Mouse (Mus musculus): ENCODE measurements around the gene Acp6.
"Not testable (repeated sequence)": the region's sequence is repeated elsewhere in the genome, so short reads cannot be mapped to it uniquely, and the experiment has no call there.

Gene Acp6

DNA sequence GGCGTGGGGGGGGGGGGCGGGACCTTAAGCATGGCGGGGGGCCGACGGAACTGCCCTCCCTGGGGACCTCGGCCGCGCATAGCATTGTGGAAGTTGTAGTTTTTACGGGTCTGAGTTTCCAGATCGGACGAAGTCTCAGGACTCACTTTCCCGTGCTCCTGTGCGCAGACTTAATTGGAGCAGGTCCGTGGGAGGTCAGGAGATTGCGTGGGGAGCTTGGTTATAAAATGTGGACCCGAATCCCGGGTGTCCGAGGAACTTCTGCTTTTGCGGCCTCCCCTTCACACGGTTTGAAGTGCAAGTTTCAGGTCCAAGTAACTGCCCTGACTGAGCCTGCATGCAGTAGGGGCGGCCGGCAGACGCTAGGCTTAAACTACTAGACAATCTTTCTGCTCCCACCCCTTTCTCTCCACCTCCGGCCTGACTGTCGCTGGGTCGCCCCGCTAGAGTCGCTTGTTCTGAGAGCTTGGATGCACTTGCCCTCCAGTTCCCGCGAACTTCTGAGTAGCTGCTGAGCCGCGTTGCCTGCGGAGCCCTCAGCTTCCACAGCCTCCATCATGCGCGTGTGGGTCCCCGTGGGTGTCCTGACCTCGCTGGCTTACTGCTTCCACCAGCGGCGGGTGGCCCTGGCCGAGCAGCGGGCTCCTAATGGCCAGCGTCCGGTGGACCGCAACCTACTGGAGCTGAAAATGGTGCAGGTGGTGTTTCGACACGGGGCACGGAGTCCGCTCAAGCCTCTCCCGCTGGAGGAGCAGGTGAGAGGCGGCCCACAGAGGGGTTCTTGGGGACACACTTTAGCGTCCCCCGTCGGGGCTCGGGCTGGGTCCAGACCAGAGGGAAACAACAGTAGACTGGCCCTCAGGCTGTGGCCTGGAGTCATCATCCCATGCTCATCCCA is at the start of gene Acp6:
TSS of gene Acp6 (plus strand) at position 167 of the 898 bp plus-strand sequence.
- DNase-seq (ENCODE audit: low spot score in 2 of 2): peak; percentile 83 to 90

DNA sequence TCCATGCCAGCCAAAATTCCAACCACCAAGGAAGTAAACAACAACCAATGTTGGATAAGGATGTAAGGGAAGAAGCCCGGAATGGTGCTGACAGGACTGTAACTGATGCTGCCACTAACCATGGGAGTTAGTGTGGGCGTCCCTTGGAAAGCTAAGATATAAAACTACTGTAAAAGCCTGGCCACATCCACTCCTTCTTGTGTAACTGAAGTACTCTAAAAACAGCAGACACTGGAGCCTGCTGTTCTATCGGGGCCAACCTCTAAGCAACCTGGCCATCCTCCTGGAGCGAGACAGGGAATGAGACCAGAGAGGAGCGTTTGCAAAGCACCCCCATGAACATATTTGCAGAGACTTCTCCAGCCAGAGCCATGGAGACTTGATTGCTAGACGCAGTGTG is 41.1 kb upstream of the Acp6 start:
- DNase-seq (ENCODE audit: low spot score in 2 of 2): no peak

DNA sequence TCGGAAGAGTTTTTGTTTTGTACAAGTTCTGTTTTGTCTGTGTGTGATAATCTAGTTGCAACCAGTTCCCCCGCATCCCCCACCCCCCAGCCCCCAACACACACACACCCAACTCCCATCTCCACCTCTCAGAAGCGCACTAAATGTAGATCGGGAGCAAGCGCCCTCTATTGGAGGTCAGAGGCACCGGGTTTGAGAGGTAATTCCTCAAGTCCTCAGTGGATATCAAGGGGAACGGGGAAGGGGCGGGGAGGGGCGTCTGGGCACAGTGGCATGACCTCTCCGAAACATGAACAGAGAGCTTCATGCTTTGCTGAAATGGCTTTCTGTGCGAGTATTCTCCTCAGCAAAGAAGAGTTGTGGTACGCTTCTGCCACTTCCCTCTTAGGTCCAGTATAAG is 40.3 kb upstream of the Acp6 start:
- DNase-seq (ENCODE audit: low spot score in 2 of 2): no peak

DNA sequence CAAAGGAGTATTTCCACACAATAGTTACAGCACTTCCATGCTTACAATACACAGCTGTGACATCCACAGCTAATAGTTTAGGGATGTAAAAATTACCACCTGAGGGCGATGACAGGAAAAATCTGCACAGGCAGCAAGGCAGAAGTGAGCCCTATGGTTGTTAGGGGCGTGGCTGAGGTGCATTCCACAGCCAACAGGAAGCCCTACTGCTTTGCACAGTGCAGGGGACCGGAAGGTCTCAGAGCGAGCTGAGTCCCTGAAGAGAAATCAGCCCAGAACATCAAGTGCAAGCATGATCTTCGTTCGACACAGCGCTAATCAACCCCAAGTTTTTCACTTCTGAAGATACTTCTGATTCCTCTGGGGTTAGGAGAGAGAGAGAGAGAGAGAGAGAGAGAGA is 34.4 kb upstream of the Acp6 start:
- no peak for DNase-seq (ENCODE audit: low spot score in 2 of 2)

DNA sequence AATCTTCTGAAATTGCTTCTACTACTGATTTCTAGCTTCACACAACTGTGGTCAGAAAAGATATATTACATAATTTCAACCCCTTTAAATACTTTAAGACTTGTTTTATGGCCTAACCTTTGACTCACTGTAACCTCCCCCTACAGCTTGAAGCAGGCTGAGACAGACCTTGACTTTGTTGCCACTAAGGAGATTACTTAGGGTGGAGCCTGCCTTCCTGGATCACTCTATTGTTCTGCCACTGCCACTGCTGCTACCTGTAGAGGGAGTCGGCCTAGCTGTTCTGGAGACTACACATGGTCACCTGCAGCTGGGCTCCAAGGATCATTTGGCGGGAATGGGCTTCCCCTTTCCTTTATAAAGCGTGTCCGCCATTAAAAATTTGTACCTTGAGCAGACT is 29.2 kb upstream of the Acp6 start:
- no peak for DNase-seq (ENCODE audit: low spot score in 2 of 2)

DNA sequence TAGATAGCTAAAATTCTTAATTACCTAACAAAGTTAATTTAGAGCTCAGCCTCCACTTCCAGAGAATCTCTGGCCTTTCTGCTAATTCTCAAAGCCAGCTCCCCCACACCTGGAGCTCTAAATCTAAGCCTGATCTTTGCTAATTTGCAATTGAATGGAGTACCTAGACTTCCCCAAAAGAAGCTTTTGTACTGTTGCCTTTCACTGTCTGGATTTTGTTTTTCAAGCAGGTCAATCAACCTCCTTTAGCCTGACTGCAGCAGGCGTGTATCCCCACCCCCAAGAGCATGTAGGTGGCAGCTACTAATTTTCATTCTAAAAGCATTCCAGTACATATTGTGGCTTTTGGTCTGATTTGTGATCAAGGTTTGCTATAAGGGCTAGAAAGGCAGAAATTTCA is 20.9 kb upstream of the Acp6 start:
- not testable (repeated sequence) for DNase-seq (ENCODE audit: low spot score in 2 of 2)

DNA sequence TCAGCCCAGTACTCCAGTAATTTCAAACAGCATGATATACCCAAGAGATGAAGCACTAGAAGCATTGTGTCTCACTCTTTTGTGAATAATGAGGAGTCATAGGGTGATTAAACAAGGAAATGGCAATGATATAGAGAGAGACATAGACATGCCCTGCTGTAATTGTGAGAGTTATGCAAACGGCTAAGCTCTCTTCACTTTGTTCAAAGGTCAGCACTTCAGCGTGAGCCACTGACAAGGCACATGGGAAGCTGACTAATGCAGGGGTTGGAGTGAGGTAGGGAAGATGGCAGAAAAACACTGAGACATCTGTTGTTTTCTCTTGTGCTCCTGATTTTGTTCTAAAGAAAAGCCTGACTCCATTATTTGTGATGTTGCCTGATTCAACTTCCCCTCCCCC is 7.5 kb upstream of the Acp6 start:
- DNase-seq (ENCODE audit: low spot score in 2 of 2): no peak

DNA sequence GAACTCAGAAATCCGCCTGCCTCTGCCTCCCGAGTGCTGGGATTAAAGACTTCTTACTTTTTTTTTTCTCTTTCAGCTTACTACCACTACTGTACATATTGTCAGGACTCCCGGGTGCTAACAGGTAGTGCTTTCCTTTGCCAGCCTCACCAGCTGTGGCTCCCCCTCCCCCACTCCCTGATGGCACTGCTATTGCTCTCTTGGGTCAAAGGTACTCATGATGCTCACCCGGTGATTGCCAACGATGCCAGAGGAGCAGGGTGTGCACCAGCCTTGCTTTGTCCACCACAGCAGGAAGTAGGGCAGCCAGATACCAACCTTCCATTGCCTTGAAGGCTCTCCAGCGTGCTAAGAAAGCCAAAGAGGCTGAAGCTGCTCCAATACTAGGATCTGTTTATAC is 2.1 kb upstream of the Acp6 start:
- no peak for DNase-seq (ENCODE audit: low spot score in 2 of 2)

DNA sequence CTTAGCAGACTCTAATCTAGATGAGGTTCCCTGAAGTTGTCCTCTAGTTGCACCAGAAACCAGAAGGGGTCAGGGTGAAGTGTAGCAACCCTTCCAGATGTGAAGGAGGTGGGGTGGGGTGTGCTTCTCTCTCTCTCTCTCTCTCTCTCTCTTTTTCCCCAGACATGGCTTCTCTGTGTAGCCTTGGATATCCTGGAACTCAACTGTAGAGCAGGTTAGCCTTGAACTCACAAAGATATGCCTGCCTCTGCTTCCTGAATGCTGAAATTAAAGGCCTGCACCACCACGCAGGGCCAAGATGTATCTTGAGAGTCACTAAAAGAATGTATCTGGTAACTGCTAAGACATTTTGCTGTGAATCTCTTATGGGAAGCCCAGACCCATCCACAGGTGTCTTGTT is 1.3 kb upstream of the Acp6 start:
- DNase-seq (ENCODE audit: low spot score in 2 of 2): no peak

DNA sequence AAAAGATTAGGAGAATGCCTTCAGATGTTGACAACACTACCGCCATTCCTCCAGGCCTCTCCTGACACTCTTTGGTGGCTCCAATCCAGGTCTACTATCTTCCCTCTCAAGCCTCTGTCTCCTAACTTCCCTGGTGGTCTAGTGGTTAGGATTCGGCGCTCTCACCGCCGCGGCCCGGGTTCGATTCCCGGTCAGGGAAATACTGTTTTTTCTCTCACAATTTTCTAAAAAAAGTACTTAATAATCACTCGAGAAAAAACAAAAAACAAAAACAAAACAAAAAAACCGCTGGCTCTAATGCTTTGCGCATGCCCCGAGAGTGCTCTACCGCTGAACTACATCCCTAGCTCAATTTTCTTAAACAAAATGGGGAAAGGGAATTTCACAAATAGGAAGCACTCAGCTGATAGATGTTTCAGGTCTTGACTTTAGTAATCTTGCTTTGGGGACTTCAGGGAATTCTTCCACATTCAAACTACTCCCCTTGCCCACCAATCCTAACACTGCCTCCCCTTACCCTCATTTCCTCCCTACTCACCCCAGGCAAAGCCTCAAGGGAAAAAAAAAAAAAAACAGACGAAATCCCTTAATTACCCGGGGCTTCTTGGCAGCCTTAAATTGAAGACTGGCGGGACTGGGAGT is 498 bp upstream of the Acp6 start:
- DNase-seq (ENCODE audit: low spot score in 2 of 2): peak; percentile 70 to 82

DNA sequence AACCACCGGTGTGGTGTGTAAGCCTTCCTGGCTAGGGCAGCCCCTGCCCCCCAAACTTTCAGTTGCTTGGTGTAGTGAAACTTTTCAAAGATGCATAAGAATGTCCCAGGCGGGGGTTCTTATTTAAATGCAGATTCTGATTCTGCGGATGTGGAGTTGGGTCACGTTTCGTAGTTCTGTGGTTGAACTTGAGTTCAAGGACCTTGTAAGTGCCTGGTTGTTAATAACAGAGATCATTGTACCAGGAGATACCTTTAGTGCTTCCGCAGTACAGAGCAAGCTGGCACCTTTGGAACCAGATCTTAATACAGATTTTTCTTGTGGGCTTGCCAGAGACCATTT is 903 bp downstream of the Acp6 start:
- DNase-seq (ENCODE audit: low spot score in 2 of 2): no peak

DNA sequence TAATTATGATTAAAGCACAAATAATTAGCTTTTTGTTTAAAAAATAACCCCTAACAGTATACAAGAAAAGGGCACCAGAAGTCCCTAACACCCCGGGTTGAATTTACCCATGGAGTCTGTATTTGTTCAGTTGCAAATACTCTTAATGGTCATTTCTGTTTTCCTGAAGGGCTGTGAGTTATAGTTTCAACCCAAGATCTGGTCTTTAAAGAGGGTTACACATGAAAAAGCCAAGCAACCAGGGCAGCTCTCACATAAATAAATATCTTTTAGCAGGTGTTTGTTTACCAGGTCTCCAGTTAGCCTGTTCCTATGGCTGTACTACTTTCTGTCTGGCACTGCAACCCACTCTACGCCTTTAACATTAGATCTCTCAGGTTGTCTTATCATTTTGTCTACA is 1.4 kb downstream of the Acp6 start:
- DNase-seq (ENCODE audit: low spot score in 2 of 2): no peak

DNA sequence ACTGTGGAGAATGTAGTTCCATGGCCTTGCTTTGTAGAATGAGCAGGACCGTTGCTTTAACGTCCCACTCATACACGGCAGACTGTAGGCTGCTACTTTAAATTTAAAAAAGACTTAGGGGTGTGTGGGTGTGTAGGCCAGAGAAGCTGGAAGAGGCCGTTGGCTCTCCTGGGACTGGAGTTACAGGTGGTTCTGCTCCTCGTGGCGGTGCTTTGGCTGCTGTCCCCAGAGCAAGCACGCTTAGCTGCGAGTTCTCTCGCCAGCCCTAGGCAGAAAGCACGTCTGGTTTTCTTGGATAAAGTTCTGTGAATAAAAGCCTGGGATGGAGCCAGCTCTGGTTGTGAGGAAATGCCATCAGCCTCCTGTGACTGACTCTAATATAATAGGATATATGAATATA is 2.3 kb downstream of the Acp6 start:
- DNase-seq (ENCODE audit: low spot score in 2 of 2): peak in 1 of 2 experiments; percentile 65

DNA sequence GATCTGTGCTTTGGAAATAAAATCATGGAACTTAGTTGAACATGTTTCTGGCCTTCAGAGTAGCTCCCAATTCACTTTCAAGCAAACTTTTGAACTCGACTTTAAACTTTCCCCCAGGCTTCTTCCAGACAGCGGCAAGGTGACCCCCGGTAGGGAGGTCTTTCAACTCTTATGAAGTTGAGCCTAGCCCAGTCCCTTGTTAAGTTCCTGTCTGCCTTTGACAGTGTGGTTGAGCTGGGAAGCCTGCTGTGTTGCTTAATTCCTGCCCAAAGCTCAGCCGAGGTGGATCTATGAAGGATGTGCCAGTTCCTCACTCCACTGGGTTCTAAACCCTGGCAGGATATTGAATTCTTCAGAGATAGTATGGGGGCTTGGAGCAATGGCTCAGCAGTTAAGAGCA is 3.2 kb downstream of the Acp6 start:
- no peak for DNase-seq (ENCODE audit: low spot score in 2 of 2)

DNA sequence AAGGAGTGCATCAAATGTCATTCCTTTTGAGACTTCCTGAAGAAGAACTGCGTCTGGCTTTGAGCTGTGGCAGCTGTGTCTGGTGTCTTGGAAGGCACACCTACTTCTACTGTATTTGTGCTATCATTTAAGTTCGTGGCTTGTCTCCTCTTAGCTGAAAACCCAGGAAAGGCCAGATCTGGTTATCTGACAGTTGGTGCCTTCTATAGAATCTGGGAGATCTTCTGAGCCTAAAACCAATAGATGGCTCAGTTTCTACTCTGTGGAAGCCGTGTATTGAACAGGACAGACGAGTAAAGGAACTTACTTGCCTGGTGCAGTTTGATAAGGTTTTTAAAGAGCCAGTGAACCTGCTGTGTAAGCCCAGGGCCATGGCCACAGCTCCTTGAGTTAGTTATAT is 5.9 kb downstream of the Acp6 start:
- no peak for DNase-seq (ENCODE audit: low spot score in 2 of 2)

DNA sequence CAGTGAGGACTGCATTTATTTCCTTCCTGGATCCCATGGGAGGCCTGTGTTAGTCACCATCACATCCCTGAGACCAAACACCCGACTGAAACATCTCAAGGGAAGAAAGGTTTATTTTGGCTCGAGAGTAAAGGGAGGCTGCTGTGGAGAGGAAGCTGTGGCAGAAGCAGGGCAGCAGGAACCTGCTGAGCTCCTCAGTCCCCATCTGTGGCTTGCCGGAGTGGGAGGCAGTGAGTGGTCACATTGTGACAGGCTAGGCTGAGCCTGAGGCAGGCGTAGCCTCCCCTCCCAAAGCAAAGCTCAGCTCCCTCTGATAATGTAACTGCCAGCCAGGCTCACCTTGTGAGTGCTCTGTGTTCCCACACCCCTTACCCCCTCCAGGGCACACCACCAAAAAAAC is 8.5 kb downstream of the Acp6 start:
- DNase-seq (ENCODE audit: low spot score in 2 of 2): no peak

DNA sequence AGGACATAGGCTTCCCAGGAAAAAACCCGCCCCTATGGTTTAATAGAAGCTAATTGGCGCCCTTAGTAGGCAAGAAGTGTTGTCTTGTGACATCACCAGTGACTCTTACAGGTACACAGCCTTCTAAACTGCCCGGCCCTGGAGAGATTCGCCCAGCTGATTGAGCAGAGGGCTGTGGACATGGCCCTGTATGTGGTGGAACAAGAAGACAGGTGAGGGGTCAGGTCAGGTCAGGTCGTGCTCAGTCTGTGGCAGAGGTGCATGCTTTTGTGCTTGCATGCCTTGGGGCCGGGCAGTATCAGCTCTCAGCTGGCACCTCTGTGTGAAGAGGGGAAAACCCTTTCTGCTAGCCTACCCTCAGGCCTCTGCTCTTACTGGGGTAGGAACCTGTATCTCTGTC is 13.0 kb downstream of the Acp6 start:
- DNase-seq (ENCODE audit: low spot score in 2 of 2): no peak

DNA sequence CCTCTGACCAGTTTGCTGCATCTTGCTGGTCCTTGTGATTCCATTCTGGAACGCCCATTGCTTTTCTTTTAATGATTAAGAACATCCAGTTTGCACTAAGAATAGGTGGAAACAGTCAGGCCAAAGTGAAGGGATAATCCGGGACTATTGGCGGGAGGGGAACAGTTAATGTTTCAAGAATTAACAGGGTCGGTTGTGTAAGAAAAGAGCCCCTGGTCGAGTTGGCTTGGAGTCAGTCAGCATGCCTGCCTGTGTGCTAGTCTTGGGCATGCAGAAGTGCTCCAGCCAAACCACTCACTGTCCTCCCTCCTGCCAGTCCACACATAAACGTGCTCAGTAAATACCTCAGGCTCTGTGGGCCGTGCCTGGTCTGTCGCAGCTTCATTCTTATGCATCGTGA is 13.7 kb downstream of the Acp6 start:
- no peak for DNase-seq (ENCODE audit: low spot score in 2 of 2)

DNA sequence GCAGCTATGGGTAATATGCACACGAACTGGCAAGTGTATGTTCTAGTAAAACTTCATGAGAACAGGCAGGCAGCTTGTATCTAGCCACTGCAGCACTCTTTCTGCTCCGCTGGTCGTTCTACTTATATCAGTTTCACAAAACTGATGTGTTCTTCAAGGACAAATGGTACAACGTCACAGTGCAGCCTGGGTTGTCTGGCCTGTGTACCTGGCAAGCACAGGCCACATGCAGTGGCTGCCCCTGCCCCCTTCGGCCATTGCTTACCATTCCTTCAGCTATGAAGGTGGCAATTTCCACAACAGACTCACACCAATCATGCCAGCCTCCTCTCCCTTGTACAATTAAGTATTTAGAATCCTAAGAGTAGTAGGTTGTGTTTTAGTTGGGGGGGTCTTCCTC is 14.1 kb downstream of the Acp6 start:
- no peak for DNase-seq (ENCODE audit: low spot score in 2 of 2)

DNA sequence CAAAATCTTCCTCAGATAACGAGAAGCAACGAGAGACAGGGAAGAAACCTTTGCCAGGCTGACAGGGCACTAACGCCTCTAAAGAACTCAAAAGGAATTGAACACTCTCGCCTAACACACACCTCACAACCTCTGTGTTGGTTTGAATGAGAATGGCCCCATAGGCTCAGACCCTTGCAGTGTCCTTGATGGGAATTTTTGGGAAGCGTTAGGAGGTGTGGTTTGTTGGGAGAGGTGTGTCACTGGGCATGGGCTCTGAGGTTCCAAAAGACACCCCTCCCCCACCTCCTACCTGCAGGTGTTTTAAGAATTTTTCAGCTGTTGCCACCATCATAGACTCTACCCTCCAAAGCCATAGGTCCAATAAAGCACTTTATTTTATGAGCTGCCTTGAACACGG is 20.3 kb downstream of the Acp6 start:
- no peak for DNase-seq (ENCODE audit: low spot score in 2 of 2)

DNA sequence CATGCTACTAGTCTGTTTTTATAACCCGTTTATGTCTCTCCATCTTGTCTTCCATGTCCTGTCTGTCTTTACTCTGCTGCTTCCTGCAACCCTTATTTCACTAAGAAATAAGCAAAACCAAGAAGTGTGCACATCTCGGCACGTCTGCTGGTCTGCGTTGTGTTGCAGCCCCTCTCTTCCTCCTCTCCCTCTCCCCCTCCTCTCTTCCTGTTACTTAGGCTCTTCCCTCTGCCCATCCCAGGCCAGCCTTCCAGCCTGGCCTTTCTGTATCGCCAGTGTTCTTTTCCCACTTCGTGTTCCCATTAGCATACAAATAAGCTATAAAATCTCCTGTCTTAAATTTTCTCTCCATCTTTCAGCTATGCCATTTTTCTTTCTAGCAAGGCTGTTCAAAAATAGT is 21.9 kb downstream of the Acp6 start:
- no peak for DNase-seq (ENCODE audit: low spot score in 2 of 2)

DNA sequence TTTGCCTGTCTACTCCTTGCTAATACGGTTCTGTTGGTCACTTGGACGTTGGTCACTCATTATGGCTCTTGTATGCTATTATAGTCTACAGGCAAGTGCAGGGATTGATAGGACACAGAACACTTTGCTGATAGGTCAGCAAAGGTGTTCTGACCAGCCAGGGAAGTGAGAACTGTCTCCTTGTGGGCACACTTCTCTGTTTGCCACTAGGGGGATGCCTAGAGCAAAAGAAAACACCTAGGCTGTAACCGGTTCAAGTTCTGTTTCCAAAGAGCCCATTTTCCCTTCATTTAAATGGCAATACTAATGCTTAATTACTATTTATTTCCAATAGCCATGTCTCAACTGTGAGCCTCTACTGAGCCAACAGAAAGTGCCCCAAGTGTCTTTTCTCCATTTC is 25.2 kb downstream of the Acp6 start:
- no peak for DNase-seq (ENCODE audit: low spot score in 2 of 2)

DNA sequence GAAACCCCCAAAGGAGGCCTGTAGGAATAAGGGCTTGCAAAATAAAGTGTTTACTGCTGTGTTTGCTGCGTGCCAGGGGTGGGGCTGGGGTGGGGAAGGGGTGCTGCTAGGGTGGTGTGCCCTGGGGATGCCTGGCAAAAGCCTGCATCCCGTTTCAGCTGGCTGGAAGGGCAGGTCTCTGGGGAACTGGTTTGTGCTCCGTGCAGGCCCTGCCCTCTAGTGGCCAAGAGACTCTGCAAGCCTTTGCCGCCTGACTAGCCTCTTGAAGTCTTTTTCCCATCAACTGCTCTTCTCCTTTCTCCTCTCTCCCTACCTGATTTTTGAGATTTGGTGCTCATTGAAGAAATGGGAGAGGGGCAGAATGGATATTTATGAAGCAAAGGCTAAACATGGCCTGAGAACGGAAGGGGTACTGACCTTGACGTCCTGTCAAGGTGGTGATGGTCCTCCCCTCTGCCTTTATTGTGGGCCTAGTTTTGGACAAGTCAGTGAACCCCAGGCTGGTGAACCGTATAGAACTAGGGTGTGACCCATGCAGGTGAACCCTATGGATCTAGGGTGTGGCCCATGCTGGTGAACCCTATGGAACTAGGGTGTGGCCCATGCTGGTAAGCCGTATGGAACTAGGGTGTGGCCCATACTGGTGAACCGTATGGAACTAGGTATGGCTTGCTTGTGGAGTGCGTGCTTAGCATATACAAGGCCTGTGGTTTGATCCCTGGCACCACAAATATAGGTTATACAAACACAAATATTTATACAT is 26.7 kb downstream of the Acp6 start:
- DNase-seq (ENCODE audit: low spot score in 2 of 2): peak in 1 of 2 experiments; percentile 43

All from urinary bladder, postnatal 4 days (tissue).